Mouse (Mus musculus) thymus, postnatal 25 days (tissue): ENCODE measurements around the gene Car6.

Source experiments
- DNase-seq: peaks from one replicate; pipeline ENCODE4 v3.0.0; 2022

Gene Car6

GRCm38 (mm10) chr4:150178131-150178530 lies 23.0 kb downstream of the Car6 start:
- no peak for DNase-seq

GRCm38 (mm10) chr4:150177122-150177521 lies 24.0 kb downstream of the Car6 start:
- DNase-seq = no peak

DNA sequence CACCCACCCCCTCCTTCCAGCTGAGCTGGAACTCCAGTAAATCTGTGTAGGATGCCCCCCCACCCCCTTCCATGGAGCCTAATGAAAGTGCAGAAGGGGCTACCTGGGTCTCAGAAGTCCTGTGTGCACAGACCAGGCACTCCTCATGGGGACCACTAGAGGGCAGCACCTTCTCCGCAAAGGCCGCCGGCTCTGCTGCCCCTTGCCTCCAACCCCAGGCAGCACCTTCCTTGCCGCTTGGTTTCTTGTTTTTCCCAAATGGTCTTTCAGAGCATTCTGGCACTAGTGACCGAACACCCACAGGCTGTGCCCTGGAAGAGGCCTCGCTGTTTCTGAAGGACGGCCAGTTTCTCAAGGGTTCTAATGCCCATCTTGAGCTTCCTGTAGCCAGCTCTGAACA lies 24.6 kb downstream of the Car6 start:
- peak; percentile 21 for DNase-seq

- DNase-seq = no peak
Measured at GRCm38 (mm10) chr4:150174027-150174426, 27.1 kb downstream of the Car6 start.

GRCm38 (mm10) chr4:150173281-150173680 lies 27.9 kb downstream of the Car6 start:
- DNase-seq = peak; percentile 39

DNA sequence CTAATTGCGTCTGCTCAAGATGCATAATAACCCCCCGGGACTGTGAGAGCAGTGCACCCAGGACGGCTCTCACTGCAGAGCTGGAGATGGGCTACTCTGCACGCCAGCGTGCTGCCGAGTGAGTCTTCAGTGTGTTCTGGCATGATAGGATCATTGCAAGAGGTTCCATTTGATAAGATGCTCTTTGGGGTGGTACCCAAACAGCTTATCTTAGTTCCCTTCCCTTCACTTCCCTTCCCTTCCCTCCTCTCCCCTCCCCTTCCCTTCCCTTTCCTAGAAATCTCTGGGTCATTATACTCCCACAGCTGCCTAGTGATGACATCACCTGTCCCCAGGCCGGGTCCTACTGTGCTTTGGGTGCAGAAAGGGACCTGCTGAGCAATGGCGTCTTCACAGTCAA lies 29.0 kb downstream of the Car6 start:
- no peak for DNase-seq

- no peak for DNase-seq
Measured at GRCm38 (mm10) chr4:150168406-150168805, 32.7 kb downstream of the Car6 start.

GRCm38 (mm10) chr4:150164875-150165274 lies 36.3 kb downstream of the Car6 start:
- DNase-seq = no peak

DNA sequence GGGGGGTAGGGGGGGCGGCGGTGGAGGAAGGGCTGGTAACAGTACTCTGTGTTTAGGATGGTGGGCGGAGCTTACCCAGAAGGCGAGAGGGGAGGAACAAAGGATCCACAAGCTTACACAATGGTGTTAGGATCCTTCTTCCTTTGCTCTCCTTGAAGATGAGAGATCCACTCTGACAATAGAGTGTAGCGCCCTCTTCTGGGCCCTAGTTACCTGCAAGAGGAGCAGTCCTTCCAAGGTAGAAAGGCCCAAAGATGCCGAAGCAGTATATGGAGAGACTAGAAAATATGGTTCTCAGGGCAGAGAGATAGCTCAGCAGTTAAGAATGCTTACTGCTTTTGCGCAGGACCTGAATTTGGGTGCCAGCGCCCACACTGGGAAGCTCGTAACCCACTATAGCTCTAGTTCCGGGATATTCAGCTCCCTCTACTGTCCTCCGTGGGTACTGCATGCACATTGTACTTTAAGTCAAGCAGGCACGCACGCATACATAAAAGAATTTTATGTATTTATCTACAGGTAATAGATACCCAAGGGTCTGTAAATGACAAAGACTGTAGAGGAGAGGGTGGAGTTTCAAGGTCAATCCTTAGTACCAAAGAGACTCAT lies 38.5 kb downstream of the Car6 start:
- DNase-seq = no peak

- no peak for DNase-seq
Measured at GRCm38 (mm10) chr4:150159458-150159857, 41.7 kb downstream of the Car6 start.

DNA sequence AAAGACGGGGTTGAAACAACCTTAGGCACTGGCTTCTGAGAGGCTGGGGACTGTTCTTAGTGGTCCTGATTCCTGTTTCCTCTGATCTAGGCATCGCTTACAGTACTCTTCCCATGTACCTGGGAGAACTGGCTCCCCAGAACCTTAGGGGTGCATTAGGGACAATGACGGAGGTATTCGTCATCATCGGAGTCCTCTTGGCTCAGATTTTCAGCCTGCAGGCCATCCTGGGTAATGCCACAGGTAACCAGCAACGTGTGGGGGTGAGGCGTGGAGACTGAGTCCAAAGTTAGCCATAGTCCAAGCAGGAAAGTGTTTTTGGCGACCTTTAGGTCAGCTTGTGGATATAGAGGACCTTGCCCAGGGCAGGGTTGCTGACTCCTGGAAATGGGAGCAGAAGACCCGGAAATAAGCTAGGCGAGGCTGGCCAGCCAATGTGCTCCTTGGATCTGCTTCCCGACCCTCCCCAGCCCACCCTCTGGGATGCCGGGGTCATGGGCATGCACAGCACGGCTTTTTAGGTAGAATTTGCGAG lies 43.7 kb downstream of the Car6 start:
- DNase-seq = no peak

DNA sequence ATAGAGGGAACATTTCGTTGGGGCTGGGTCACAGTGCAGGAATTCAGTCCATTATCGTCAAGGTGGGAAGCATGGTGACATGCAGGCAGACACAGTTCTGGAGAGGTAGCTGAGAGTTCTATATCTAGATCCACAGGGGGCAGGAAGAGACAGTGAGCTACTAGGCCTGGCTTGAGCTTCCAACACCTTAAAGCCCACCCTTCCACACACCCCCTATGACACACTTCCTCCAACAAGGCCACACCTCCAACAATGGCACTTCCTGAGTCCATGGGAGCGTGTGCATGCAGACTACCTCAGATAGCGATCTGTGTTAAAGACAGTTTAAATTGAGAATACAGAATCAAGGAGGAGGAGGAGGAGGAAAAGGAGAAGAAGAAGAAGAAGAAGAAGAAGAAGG lies 45.4 kb downstream of the Car6 start:
- DNase-seq = no peak

- DNase-seq = no peak
Measured at GRCm38 (mm10) chr4:150155301-150155700, 45.8 kb downstream of the Car6 start.

DNA sequence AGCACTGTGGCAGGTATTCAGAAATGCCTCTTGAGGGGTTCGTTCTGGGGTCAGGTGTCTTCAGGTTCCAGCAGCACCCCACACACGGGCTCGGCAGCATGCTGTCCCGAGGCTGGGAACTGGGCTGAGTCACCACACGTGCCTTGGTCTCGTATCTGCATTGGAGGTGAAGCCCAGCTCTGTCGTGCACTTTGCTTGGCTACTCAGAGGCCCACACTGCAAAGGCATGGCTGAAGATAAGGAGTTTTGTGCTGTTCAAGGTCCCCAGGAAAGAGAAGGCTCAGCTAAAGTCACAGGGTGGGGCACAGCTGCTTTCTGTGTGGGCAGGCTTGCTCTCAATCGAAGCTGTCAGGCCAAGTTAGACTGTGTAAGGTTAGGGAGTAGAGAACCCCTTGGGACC lies 48.6 kb downstream of the Car6 start:
- no peak for DNase-seq

DNA sequence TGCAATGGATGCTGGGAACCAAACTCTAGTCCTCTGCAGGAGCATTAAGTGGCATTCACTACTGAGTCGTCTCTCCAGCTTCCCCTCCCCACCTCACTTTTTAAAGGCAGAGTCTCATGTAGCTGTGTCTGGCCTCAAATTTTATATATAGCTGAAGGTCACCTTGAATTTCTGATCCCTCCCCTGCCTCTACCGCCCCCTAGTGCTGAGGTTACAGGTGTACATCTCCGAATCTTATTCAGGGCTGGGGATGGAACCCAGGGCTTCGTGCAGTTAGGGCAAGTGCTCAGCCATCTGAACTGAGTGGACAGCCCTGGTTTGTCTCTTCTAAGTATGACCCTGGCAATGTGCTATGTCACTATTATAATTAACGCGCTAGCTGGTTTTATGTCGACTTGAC lies 50.1 kb downstream of the Car6 start:
- no peak for DNase-seq

DNA sequence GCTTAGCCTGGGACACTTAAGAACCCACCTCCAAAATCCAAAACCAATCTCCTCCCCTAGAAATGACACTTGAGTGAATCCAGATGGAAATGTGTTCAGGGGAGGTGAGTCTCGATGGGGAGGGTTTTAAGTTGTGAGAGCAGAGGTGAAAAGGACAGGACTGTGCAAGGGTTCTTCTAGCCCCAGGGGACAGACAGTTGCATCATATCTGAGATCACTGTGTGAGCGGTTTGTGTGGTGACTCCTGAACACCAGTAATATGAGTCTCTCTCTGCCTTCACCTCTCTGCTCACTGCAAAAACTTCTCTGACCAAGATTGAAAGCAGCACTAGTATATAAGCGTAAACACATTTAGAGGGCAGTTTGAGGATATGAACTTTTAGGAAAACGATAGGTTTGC lies 54.8 kb downstream of the Car6 start:
- no peak for DNase-seq

- DNase-seq = no peak
Measured at GRCm38 (mm10) chr4:150144242-150144641, 56.9 kb downstream of the Car6 start.

- DNase-seq = no peak
Measured at GRCm38 (mm10) chr4:150140346-150140745, 60.8 kb downstream of the Car6 start.

DNA sequence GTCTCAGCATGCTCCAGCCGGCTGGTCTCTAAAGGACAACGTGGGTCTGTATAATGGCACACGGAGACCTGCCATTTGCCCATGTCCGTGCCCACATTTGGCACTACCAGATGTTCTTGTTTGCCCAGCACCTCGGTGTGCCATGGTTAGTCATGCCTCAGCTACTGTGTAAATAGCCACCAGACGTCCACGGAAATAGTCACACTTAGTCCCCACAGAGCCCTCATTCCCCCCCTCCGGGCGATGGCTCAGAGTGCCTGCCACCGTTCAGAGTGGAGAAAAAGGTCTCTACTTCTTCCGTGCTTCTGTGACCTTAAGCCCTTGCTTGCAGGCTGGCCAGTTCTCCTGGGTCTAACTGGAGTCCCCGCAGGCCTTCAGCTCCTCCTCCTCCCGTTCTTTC lies 62.0 kb downstream of the Car6 start:
- DNase-seq = no peak

GRCm38 (mm10) chr4:150138084-150138543 lies 63.0 kb downstream of the Car6 start:
- DNase-seq = peak; percentile 48

DNA sequence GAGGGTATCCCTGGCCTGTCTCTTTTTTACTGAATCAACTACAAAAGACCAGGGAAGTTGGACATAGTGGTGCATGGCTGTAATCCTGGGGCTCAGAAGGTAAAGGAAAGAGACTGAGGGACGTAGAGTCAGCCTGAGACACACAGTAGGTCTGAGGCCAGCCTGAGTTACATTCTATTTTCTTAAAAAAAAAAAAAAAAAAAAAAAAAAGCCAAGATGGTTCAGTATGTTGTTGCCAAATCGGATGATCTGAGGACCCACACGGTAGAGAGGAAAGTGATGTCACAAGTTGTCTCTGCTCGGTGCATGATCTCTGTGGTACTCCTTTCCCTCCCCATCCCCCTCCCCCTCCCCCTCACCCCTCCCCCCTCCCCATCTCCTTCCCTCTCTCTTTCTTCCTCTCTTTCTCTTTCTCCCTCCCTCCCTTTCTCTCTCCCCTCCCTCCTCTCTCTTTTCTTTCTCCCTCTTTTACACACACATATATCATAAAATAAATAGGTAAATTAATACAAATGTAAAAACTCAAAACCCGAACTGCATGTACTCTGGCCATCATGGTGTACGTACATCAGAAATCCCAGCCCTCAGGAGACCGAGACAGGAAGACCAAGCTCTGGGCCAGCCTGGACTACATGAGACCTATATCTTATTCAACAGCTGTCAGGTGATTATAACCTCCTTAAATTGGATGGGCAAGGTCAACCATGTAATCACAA lies 63.6 kb downstream of the Car6 start:
- no peak for DNase-seq
